Mouse (Mus musculus) right cerebral cortex, postnatal 10 days (tissue): ENCODE measurements around the gene Spock1.

Source experiments
- DNase-seq, 2 experiments: peaks; one replicate each; pipeline ENCODE4 v3.0.0; 2021; ENCODE audit warnings: low spot score in 2 of 2

Spock1 gene

DNA sequence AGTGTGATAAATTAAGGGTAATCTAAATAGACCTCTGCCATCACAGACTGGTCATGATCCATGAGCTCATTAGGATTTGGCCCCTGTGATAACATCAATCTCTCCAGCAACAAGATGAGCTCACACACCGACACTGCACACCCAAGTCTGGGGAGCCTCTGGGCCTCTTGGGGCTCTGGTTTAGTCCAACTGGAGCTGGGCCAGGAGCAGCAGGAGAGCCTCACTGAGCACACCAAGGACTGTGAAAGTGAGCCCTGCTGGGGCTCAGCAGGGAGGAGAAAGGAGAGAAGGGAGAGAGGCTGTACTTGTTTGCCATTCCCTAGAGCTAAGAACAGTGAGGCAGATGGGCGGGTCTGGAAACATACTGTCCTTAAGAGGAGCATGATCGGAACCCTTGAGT, 248.3 kb downstream of the Spock1 start:
- no peak for DNase-seq

DNA sequence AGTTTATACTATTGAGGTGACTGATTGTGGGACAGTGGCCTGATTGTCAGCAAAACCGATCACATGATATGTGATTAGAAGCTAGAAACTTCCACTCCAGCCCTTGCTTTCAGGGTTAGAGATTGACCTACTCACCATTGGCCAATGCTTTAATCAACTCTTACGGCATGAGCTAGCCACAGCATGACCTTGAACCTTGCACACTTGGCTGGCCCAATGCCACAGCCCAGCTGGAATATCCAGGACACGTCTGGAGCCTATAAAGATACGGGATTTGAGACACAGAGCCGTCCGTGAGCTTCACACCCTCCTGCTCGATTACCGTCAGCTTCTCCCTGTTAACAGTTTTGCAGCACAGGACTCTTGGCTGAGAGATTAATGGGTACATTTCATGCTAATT, 251.5 kb downstream of the Spock1 start:
- no peak for DNase-seq

DNA sequence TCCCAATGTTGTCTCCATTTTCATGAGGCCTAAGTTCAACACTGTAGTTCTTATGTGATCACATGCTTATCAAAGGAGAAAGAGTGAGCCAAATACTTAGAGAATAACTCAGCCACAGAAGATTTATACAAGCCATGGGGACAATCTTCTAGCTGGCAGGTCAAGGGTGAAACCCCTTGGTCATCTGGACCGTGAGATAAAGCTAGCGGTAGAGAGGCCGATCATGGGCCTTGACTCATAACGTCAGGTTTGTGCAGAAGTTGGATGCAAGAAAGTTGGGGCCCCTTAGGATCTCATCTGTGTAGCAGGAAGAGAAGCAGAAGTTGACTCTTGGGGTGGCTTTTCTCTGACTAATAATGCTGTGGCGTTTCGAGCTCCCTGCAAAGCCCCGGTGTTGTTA, 253.8 kb downstream of the Spock1 start:
- DNase-seq: no peak

DNA sequence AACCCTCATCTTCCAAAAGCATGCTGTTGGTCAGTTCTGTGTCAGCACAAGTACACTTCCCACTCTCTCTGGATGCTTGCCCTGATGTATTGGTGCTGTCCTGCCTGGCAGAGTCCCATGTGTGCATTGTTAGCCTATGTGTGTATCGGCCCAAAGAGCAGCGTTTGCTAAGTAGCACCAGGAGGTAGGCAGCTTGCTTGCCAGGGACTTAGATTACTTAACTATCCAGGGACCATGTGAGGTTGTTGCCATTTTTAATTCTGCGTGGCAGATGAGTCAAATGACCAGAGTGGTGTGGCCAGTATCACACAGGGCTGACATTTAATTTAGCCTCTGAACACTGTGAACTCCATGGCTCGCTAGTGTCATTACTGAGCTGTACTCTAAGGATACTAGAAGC, 256.9 kb downstream of the Spock1 start:
- DNase-seq: no peak

DNA sequence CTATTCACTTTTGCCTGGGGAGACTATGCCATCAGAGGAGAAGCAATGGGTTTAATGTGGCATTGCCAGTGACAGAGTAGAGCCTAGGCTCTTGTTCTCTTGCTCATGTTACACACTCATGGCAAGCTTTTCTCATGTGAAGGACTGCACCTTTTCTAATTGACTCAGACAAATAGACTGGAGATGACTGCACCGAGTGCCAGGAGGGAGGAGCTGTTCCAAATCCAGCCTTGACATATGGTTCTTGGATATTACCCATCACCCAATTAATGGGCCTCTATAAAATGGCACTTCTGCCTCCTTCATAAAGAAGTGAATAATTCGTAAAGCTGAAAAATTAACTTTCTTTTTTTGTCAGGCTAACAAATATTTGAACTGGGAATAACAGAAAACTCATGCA, 259.3 kb downstream of the Spock1 start:
- DNase-seq: no peak

DNA sequence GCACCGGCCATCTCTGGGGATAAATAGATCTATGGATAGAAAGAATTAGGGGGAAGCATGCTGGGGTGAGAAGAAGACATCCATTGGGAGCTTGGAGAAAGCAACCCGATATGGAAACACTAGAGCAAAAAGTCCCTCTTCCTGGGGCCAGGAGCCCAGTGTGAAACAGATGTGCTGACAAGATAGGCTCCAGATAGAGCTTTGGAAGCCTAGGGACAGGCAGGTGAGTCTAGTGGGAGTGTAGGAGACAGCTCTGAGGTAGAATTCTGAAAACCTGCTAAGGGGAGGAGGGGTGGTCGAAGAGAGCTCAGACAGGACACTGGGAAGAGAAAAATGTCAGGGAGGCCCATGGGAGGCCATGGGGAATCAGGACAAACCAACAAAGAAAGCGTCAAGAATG, 260.7 kb downstream of the Spock1 start:
- no peak for DNase-seq

DNA sequence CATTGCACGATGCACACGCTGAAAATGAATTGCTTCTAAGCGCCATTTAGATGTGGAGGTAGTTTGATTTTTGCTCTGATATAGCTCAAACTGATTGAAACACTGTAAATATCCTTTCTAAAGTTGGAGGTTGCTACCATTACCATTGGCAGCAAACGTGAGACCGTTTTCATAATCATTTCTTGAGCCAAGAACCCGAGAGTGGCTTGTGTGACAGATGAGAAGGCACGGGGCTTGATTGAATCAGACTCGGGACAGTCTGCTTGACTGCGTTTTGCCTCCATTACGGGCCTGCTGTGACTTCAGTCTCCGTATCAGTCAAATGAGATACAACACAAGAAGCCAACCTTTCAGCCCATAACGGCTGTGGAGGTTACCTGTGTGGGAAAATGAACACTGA, 265.1 kb downstream of the Spock1 start:
- DNase-seq: no peak

DNA sequence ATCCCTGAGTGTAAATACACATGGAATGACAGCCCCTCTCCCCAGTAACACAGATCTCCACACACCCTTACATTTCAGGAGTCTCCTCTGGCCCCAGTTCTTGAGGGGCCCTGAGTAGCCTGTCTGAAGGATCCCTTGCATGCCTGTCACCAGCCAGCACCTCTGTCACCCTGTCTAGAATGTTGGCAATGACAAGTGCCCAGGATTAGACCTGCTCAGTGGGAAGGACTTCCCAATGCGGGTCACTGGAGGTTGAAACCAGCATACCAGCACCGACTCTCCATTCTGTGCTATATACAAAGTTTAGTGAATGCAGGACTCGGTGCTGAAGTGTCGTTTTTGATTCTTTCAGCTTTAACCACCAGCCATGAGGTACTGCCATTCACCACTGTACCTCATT, 266.5 kb downstream of the Spock1 start:
- no peak for DNase-seq

DNA sequence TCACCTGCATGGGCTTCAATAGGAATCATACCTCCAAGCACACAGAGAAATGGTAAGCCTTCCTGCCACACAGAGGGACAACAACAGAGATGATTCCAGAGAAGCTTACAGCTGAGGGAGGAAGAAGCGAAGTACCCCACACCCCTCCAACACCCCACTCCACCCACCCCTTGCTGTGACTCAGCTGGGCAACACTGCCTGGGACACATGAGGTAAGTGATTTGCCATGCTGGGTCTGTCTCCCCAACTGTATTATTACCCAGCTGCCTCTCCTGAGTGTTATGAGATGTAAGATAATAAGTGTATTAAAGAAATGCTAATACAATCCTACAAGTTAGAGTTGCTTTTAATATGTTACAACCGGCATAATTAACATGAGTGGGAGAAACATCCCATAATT, 267.2 kb downstream of the Spock1 start:
- no peak for DNase-seq

DNA sequence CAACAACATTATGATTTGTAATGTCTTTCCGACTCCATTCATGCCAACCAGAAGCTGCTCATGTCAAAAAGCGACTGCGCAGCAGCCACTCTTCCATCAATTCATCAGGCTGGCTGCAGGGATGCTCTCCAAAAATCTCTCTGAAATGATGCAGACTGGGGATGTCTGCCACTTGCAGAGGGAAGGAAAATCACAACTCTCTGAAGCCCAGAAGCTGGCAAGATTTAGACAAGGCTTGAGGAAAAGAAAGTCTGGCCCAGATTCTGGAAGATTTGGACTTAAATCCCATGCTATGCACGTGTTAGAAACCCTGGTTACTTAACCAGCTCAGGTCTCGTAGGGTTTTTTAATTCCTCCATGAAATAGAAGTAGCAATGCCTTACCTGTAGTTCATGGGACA, 269.3 kb downstream of the Spock1 start:
- peak; percentile 66 to 75 for DNase-seq

DNA sequence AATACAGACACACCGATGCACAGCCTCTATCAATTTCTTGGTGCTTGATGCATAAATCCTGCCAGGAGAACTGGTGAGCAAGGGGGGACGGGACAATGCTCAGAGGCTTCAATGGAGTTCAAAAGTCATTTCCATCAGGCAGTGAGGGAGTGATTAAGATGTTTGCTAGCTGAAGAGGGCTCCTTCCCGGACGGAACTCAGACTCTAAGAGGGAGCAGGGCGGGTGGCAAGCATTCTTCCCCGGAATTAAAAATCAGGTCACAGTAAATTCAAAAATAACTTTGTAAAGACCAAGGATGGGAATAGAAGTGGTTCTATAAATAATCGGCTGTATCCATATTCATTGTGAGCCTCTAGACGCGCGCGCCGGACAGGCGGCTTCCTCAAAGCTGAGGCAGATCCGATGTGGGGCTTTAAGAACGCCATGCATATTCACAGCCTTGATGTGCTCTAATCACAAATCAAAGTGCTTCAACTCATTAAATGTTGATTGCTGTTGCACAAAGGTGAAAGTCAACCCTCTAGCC, 270.5 kb downstream of the Spock1 start:
- peak; percentile 58 to 62 for DNase-seq

DNA sequence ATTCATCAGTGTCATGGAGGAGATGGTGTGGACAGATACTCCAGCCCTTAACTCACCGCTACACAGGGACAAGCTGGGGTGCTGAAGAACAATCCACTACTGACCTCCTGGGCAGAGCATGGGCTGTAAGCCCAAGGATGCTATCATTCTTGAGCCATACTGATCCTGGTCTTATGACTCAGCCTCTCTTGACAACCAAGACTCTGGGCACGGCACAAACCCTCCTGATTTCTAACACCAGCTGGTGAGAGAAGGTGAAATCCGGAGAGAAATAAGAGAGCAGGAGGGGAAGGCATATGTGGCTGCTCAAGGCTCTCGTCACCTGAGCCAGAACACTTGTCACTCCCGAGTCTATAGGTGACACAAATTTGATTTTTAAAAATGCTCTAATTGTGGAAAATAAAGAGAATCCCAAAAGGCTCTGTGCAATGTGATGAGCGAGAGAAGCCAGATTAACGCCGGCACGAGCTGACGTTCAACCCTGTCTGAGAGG, 271.0 kb downstream of the Spock1 start:
- no peak for DNase-seq

DNA sequence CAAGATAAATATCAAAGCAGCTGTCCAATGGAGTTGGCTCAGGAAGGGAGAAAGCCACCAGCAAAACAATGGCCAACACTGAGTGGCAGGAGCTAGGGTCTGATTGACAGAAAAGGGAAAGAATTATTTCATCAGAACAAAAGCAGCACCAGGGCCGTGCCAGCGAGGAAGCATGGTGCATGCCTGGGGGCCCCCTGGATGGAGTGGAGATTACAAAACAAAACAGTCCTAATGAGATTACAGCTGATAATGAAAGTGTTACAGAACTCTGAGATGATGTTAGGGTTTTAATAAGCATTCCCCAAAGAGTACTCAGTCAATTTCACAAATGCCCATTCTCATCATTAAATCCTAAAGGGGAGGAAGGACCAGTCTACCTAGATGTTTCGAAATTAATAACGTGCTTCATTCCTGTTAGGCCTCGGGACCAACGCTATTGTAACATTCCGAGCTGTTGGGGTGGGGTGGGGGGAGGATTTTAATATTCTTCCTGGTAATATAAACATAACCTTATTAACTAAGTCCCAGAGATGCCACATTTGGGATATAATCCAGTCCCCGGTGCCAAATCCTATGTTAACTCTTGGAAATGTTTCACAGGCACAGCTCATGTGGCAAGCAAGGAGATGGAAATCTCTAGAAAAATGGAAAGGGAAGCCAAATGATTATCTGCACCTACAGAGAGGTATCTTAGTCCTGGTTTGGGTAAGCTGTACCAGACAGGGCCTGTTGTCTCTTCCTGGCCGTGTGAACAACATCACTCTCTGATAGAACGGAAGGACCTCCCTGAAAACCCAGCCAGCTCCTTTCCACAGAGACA, 271.7 kb downstream of the Spock1 start:
- DNase-seq: no peak

DNA sequence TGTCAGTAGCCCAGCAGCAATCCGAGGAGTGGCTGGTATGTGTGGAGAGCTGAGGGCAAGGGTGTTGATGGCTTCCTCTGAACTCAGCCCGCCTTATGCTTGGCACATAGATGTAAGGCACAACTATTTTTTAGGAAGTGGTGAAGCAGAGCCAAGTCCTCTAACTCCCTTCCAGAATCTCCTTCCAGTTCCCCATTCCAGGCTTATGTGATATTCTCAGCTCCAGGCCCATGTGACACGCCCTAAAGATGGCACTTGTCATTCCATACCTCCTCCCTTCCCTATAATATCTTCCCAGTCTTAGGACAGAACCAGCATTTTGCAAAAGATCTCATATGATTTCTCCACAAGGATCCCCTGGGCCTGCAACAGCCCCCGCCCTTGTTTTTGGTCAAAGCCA, 277.6 kb downstream of the Spock1 start:
- no peak for DNase-seq

DNA sequence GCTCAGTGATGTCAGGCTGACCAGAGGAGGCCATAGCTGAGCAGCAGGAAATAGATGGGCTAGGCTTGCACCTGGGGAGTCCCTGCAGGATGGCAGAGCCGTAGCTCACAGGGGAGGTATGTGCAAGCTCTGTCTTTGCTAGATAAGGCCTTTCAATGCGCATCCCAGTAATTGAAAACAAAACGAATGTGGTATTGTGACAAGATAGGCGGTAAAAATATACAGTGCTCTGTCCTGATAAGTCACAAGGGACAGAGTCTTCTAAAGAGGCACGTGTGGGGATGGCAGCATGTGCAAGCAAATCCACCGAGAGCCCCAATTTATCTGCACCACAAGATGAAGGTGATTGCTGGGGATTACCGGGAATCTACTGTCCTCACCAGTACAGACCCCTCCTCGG, 279.9 kb downstream of the Spock1 start:
- no peak for DNase-seq

DNA sequence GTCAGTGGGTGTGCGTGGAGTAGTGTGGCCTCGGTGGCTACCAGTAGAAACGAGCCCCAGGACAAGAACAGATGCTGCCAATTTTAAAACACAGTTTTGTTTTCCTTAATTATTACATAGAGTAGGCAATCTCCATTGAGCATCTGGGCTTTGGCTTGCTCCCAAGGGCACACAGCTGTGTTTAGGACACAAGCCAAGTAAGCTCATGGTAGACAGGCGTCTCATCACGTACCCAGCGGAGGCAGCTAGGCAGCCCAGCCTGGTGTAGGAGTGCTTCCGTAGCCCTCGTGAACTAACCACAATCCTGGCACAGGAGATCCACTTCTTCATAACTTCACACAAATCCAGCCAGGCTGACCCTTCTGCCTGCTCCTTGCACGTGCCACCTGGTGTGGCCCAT, 281.7 kb downstream of the Spock1 start:
- peak in 1 of 2 experiments; percentile 54 for DNase-seq

DNA sequence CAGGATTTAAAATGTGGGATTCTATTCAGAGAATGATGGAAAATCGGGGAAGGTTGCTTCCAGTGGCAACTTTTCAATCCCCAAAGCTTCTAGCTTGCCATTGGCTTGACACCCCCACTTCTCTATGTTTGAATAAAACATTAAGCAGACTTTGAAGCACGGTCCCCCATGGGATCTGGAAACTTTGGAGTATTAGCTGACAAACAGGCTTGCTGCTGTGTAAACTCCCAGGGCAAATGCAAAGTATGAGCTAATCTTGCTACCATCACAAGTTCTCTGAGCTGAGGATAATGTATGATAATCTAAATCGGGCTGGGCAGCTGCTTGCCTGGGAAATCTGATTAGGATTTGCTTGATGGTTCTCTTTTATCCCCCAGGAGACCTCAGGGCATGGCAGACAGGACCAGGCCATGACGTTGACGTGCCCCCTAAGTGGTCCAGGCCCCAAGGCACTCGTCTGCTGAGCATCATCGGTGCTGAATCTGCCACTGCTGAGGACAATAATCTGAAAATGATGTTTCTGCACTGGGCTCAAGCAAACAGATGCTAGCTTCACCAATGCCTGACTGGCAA, 284.1 kb downstream of the Spock1 start:
- DNase-seq: no peak

DNA sequence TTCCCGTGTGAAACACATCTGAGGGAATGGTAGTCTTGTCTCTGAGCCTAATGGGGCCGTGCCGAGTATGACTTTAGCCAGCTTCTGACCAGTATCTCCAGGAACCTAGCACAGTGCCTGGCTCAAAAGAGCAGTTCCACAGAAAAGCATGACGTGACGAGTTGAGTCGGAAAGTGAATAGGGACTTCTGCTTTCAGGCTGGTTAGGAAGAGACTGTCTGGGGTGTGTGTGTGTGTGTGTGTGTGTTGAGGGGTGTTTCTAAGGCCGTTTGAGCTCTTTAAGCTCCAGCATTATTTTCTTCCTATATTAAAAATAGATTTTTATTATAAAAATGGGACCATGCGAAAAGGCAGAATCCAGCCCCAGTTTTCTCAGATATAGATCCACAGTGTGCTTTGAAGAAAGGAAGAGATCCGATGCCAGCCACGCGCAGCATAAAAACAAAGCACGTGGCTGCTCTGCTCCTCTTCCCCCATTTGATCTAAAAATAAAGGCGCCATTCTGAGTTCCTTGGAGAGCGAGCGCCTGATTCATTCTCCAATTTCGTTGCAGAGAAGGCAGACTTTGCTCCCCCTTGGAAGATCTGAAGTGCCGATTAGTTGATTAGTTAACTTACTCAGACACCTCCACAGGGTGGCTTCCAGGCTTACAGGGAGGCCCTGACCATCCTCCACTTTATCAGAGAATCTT, 288.9 kb downstream of the Spock1 start:
- peak; percentile 82 to 89 for DNase-seq

DNA sequence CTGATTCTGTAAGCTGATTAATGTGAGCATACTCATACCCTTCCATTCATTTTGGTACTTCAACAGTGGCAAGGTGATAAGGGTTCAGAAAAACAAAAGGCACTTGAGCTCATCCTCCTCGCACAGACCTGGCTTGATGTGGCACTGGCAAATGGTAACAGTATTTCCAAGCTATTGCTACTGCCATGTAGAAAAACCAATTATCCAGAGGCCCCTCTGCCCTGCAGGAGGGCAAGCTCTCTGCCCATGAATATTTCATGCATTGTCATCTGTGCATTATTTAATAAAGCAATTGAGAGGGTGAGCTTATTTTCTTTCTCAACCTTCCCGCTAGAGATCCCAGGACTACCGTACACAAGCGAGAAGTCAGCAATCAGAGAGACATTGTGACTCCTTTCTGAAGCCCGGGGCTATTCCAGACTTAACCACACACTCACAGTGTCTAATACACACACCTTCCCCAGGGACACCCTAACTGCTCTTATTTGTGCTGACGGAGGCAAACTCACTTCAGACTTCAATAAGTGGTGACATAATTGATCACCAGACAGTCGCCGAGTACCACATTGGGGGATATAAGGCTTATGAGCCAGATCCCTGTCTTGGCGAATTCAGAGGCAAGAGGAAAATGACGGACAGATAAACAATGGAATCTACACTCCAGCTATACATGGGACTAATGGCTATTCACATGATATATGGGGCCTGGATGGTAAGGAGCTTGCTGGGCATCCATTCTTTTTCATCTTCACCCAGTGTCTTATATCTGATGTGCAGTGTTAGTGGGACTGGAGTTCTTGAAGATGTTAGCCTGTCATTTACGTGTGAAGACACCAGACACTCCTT, 296.6 kb downstream of the Spock1 start:
- DNase-seq: no peak

DNA sequence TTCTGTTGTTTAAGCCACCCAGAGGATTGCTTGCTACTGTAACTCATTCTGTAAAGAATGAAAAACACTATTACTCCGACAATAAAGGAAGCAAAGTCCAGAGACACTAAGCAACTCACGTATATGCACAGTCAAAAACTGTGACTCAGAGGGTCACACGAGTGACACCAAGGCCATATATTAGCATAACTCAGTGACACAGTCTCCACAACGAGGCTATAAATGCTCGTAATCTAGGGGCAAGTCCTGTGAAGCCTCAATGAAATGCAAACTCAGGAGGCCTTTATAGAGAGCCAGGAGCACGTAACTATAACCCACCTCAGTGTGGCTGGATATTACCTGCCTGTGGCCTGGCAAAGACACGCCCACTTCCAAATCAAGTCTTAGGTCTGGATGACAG, 298.2 kb downstream of the Spock1 start:
- no peak for DNase-seq

DNA sequence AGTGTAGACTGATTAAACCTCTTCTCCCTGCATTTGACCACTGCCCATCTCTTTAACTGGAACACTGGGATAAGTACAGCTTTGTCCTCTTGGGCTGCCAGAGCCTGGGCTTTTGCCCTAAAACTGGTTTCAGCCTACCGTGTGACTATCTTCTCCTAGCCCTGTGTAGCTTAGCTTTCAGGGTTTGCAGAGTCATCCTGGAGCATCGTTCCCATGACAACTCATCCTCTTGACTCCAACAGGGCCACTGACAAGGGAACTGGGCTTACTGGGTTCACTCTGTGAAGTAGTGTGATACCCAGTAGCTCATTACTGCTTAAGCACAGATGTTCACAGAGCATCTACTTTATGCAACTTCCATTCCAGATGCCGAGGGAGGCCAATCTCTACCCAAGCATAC, 303.7 kb downstream of the Spock1 start:
- DNase-seq: no peak

DNA sequence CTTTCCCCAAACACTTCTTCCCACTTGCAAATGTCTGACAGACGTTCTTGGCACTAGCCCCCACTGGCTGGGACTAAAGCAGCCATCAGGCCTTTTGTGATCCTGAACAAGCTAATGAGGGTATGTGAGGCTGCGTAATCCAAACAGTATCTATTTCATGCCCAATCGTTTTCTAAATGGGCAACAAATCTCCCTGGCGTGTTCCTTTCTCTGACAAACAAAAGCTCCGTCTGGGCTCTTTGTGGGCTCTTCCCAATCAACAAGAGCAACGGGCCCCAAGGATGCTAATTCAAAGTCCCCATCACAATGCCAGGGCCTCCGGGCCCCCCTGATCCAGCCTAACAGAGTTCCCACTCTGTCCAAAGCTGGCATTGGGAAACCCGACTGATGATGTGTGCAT, 304.9 kb downstream of the Spock1 start:
- no peak for DNase-seq
